Mouse (Mus musculus): ENCODE measurements around the gene Fgfr2. TPM values are rescaled to one million over a fixed set of nuclear protein-coding genes. Genes with fewer than 3 reads are reported as not detected.

Gene Fgfr2
- polyA plus RNA-seq, 1 experiment from 2014 or later: 110 TPM

DNA sequence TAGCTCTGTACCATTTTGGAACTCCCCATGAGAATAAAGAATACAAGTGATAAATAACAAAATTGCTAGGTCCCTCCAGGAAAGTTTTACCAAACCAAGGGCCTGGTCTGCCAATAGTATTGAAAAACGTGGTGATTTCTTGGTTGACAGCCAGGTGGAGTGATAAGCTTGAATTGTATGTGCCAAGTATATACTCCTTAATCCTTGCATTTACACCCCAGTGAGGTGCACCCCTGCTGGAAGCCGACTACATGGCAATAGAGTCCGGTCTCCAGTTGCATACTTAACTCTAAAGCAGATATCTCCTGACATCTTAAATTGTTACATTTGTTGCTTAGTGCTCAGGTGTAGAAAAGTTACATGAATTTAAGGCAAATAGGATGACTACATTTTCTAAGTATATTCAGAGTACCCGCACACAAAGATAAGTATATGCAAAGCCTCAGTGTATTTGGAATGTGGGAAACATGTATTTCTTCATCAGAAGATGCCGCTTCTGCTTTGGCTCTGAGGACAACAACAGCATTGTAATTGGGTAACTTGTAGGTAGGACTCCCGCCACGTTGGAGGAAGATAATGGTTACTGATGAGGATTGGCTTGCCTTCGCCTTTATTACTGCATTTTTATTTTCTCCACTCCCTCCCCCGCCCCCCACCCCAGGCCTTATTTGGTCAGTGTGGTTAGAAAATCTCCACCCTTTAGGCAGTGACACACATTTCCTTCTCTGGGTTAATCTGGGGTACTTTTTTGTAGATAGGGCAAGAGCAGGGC, 1751.1 kb downstream of the Fgfr2 start:
- TF ChIP-seq CTCF (IDR thresholded peaks at IDR 0.05): peak; percentile 26
- TF ChIP-seq EP300 (IDR thresholded peaks at IDR 0.05): no peak
- DNase-seq (ENCODE audit: low spot score) (no peak), ATAC-seq (no peak)
- Histone ChIP-seq H3K9me3 (ENCODE audit: low read length) (no peaks in the 10 kb centered on the region), H3K4me2 (replicated peaks; ENCODE audit: low read depth, low read length) (peak overlapping the region; percentile 79), H3K4me3 (ENCODE audit: low read depth, low read length) (peak overlapping the region; percentile 63; the same call in 1 of the 2 replicates), H3K36me3 (ENCODE audit: insufficient read depth, low read length) (no peaks in the 10 kb centered on the region), H3K27ac (ENCODE audit: low read length) (peak overlapping the region; percentile 91; the same call in 1 of the 2 replicates), H3K4me1 (ENCODE audit: insufficient read depth, low read depth, low read length) (0 out of 2 replicates have a peak, but pooled peaks cover 3% of the 10 kb centered on the region), H3K27me3 (replicated peaks; ENCODE audit: insufficient read depth, low read length) (no peaks in the 10 kb centered on the region), H3K9ac (replicated peaks; ENCODE audit: low read depth) (no peak overlapping the region)
- 64% methylated on average over 9 of the region's 9 CpGs for WGBS

GRCm38 (mm10) chr7:131371470-131371860, 1751.7 kb downstream of the Fgfr2 start:
- H3K4me3 ChIP-seq (ENCODE audit: low read depth, low read length): peak overlapping the region; percentile 63
- no peak for TF ChIP-seq CTCF (IDR thresholded peaks at IDR 0.05)
- no peak for TF ChIP-seq EP300 (IDR thresholded peaks at IDR 0.05)
- peak overlapping the region; percentile 56 for H3K9ac ChIP-seq (replicated peaks; ENCODE audit: low read depth)
- no peaks in the 10 kb centered on the region for H3K9me3 ChIP-seq (ENCODE audit: low read length)
- H3K4me2 ChIP-seq (replicated peaks; ENCODE audit: low read depth, low read length): peak overlapping the region; percentile 79
- 0 out of 2 replicates have a peak, but pooled peaks cover 3% of the 10 kb centered on the region for H3K4me1 ChIP-seq (ENCODE audit: insufficient read depth, low read depth, low read length)
- peak overlapping the region; percentile 91 for H3K27ac ChIP-seq (ENCODE audit: low read length)
- ATAC-seq (no peak), DNase-seq (ENCODE audit: low spot score) (no peak)
- no peaks in the 10 kb centered on the region for H3K36me3 ChIP-seq (ENCODE audit: insufficient read depth, low read length)
- H3K27me3 ChIP-seq (replicated peaks; ENCODE audit: insufficient read depth, low read length): no peaks in the 10 kb centered on the region
- WGBS: 4% methylated on average over 9 of the region's 9 CpGs

- peak within 1 kb of the TSS; percentile 56 for H3K9ac ChIP-seq (replicated peaks; ENCODE audit: low read depth)
- peak; percentile 96 for ATAC-seq
Measured at GRCm38 (mm10) chr7:131370648-131371469, 1752.3 kb downstream of the Fgfr2 start, which contains the start of gene Pstk. TSS of gene Pstk (plus strand) at chr7:131371141.

GRCm38 (mm10) chr7:131364131-131364530, 1759.0 kb downstream of the Fgfr2 start:
- DNase-seq (ENCODE audit: low spot score) (no peak), ATAC-seq (no peak)
- Histone ChIP-seq H3K4me3 (ENCODE audit: low read depth, low read length) (no peak overlapping the region), H3K36me3 (ENCODE audit: insufficient read depth, low read length) (no peaks in the 10 kb centered on the region), H3K4me1 (ENCODE audit: insufficient read depth, low read depth, low read length) (no peaks in the 10 kb centered on the region), H3K9me3 (ENCODE audit: low read length) (no peaks in the 10 kb centered on the region), H3K27me3 (replicated peaks; ENCODE audit: insufficient read depth, low read length) (no peaks in the 10 kb centered on the region), H3K4me2 (replicated peaks; ENCODE audit: low read depth, low read length) (no peak overlapping the region), H3K9ac (replicated peaks; ENCODE audit: low read depth) (no peak overlapping the region), H3K27ac (ENCODE audit: low read length) (no peak overlapping the region)
- 78% methylated on average over 8 of the region's 8 CpGs for WGBS
- TF ChIP-seq EP300 (IDR thresholded peaks at IDR 0.05) (no peak), CTCF (IDR thresholded peaks at IDR 0.05) (no peak)

More at GRCm38 (mm10) chr7:131370648-131371469, 1752.3 kb downstream of the Fgfr2 start, which contains the start of gene Pstk:
- Histone ChIP-seq H3K9me3 (ENCODE audit: low read length) (no peaks in the 10 kb centered on the region), H3K27me3 (replicated peaks; ENCODE audit: insufficient read depth, low read length) (no peaks in the 10 kb centered on the region), H3K4me2 (replicated peaks; ENCODE audit: low read depth, low read length) (peak within 1 kb of the TSS; percentile 79), H3K4me1 (ENCODE audit: insufficient read depth, low read depth, low read length) (0 out of 2 replicates have a peak, but pooled peaks cover 3% of the 10 kb centered on the region), H3K36me3 (ENCODE audit: insufficient read depth, low read length) (no peaks in the 10 kb centered on the region), H3K4me3 (ENCODE audit: low read depth, low read length) (peak within 1 kb of the TSS; percentile 63), H3K27ac (ENCODE audit: low read length) (peak within 1 kb of the TSS; percentile 91)
- WGBS: 4% methylated on average over 47 of the region's 47 CpGs
- TF ChIP-seq CTCF (IDR thresholded peaks at IDR 0.05): peak; percentile 90
- TF ChIP-seq EP300 (IDR thresholded peaks at IDR 0.05): no peak
- peak; percentile 93 for DNase-seq (ENCODE audit: low spot score)

DNA sequence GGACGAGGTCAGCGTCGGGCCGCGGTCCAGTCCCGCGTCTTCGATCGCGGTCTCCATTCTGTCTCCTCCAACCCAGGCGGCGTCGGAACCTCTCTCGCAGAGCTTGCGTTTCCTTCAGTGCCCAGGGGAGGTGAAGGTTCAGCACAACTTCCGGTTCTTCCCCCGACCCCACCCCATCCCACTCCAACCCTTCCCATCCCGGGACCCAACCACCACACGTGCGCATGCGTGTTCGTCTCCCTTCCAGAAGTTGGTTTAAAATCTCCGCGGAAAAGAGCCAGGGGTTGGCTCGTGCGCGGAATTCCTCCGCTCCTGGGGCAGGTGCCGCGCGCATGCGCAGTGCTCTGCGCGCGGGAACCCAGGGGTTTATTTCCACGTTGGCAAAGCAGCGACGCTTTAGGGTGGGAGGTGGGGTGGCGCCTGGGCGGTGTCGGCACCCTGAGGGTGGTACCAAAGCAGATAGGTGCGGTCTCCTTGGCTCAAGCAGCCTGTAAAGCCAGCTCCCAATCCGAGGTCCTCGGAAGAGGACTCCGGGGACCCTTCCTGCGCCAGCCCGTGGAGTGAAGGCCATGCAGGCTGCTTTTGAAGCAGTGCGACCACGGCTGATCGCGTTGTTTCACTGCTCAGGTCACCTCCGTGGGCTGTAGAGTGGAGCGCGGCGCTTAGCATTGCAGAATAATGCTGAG, 1760.4 kb downstream of the Fgfr2 start, which contains the start of gene 2310057M21Rik:
2310057M21Rik (minus strand) TSS at position 145 of the 686 bp plus-strand sequence.
- Histone ChIP-seq H3K4me1 (ENCODE audit: insufficient read depth, low read depth, low read length) (no peaks in the 10 kb centered on the region), H3K27me3 (replicated peaks; ENCODE audit: insufficient read depth, low read length) (no peaks in the 10 kb centered on the region), H3K36me3 (ENCODE audit: insufficient read depth, low read length) (no peaks in the 10 kb centered on the region), H3K9ac (replicated peaks; ENCODE audit: low read depth) (peak within 1 kb of the TSS; percentile 90), H3K4me2 (replicated peaks; ENCODE audit: low read depth, low read length) (peak within 1 kb of the TSS; percentile 78), H3K27ac (ENCODE audit: low read length) (peak within 1 kb of the TSS; percentile 89), H3K9me3 (ENCODE audit: low read length) (no peaks in the 10 kb centered on the region), H3K4me3 (ENCODE audit: low read depth, low read length) (peak within 1 kb of the TSS; percentile 81)
- under 1% methylated on average over 53 of the region's 55 CpGs for whole genome bisulfite sequencing
- ATAC-seq (peak; percentile 98), DNase-seq (ENCODE audit: low spot score) (peak; percentile 99)
- TF ChIP-seq EP300 (IDR thresholded peaks at IDR 0.05): no peak
- TF ChIP-seq CTCF (IDR thresholded peaks at IDR 0.05): no peak
